Mouse (Mus musculus): ENCODE data around the gene Tceal5. TPM values are rescaled to one million over a fixed set of nuclear protein-coding genes. Genes with fewer than 3 reads are reported as not detected.

The Tceal5 gene
- total RNA-seq (2023): not detected

GRCm38 (mm10) chrX:136203664-136204066 lies at the start of gene Tceal5:
Tceal5 (minus strand) TSS chrX:136203876.

GRCm38 (mm10) chrX:136244574-136245229 lies 41.0 kb upstream of the Tceal5 start, which contains the start of gene Tceal9:
Tceal9 (plus strand) TSS chrX:136245079.

GRCm38 (mm10) chrX:136214729-136215677 lies 11.3 kb upstream of the Tceal5 start, which contains the start of the genes Tceal7 and Bex1:
Tceal7 (plus strand) TSS chrX:136214779.
Bex1 (minus strand) TSS chrX:136215513.

GRCm38 (mm10) chrX:136172118-136172551 lies 31.5 kb downstream of the Tceal5 start, which contains the start of gene Tceal8:
Tceal8 (minus strand) TSS chrX:136172342.

Other genes starting within 250 kb of the Tceal5 start
- gene Arxes2, start 210.1 kb downstream of the Tceal5 start, total RNA-seq (2023): 1 to 10 TPM; 2.1 to 3.3 TPM
- gene Arxes1, start 170.5 kb downstream of the Tceal5 start, total RNA-seq (2023): not detected
- gene Bex2, start 135.6 kb downstream of the Tceal5 start, total RNA-seq (2023): 1 to 10 TPM; 2.3 to 2.4 TPM
- gene Nxf3, start 118.6 kb downstream of the Tceal5 start, total RNA-seq (2023): not detected
- not detected for gene Bex4, start 64.9 kb downstream of the Tceal5 start, total RNA-seq (2023)
- gene Tceal8, start 31.5 kb downstream of the Tceal5 start, total RNA-seq (2023): under 1 TPM; 0.47 to 0.90 TPM
- not detected for gene Tceal7, start 10.9 kb upstream of the Tceal5 start, total RNA-seq (2023)
- gene Bex1, start 11.6 kb upstream of the Tceal5 start, total RNA-seq (2023): 1 to 10 TPM; 4.3 to 5.6 TPM
- 10 to 100 TPM; 32.1 to 35.9 TPM for gene Tceal9, start 41.2 kb upstream of the Tceal5 start, total RNA-seq (2023)
- 10 to 100 TPM; 72.9 to 73.0 TPM for gene Bex3, start 66.4 kb upstream of the Tceal5 start, total RNA-seq (2023)